Mouse (Mus musculus) left cerebral cortex, postnatal 14 days (tissue): ENCODE measurements around the gene Ccdc78. TPM values are rescaled to one million over a fixed set of nuclear protein-coding genes. Genes with fewer than 3 reads are reported as not detected.

Source experiments
- DNase-seq, 2 experiments: peaks; one replicate each; pipeline ENCODE4 v3.0.0; 2021 to 2022; ENCODE audit warnings: low spot score in 2 of 2, mixed read lengths in 1 of 2
- intact Hi-C: fragments of 180-260 bp; cut with DNase I; formaldehyde crosslinking; loops from one replicate; pipeline ENCODE4 v1.15.1; 2025
- total RNA-seq, 2 experiments: library from RNA; stranded (reverse); gene quantifications; 2 replicates each; pipeline ENCODE4 v1.2.3; 2021

Ccdc78 gene
- total RNA-seq, 2 experiments from 2014 or later, result not detected

GRCm38 (mm10) chr17:25829558-25830017 lies 43.2 kb downstream of the Ccdc78 start:
- no peak for DNase-seq
- intact Hi-C loops, result no loop called here

GRCm38 (mm10) chr17:25830200-25830753 lies 43.9 kb downstream of the Ccdc78 start:
- intact Hi-C loops, result no loop called here

DNA sequence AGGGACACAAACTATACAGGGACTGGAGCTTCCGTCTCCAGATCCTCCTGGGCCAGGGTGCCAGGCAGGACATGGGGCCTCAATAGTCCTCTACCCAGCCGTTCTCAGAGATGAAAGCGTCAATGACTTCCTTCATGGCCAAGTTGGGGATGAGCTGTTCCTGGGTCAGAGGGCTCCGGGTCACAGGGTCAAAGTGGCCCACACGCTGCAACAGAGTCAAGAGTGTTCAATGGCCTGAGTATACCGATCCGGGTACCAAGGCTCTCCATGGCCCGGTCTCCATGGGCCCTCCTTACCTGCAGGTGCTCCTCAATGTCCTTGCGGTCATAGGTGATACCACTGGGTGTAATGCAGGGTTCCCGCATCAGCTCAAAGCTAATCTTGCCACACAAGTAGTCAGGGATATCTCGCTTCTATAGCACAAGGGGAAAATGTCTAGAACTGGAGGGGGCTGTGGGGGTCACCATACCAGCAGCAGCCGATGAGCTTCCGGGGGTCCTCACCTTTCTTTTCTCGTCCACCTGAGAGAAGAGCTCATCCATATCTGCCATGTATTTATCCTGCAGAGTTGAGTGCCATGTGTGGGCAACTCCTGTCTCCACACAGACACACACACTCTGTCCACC lies 44.5 kb downstream of the Ccdc78 start:
- intact Hi-C loops, result no loop called here

More at GRCm38 (mm10) chr17:25830200-25830753, 43.9 kb downstream of the Ccdc78 start:
- DNase-seq, result no peak

DNA sequence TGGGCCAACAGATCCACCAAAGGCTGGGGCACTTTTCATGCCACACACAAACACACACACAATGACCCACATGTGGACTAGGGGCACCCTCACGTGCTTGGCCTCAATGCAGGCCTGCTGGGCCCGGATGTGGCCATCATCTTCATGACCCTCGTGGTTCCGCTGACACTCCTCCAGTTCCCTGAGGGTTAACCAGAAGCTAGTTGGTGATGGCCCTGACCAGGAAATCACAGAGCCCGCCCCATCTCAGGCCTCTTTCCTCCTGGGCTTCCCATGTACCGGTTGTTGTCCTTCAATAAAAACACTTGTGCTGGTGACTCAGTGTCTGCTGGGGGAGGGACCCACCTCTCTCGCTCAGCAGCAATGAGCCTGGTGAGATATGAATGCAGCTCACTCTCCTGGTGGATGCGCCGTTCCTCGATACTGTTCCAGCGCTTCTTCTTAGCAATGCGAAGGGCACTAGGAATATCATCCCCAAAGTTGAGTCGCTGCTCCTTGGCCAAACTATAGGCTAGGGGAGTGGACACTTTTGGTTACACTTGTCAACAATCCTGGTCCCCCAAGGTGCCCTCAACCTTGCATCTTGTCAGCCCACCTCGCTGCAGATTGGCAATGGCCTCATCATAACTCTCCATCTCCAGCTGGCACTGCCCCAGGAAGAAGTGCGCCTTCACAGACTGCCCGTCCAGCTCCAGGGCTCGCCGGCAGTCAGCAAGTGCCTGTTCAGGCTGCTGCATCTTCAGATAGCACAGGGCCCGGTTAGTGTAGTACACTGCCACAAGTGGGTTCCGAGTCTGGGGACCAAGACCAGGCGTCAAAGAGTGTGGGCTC lies 45.3 kb downstream of the Ccdc78 start:
- intact Hi-C loops, result no loop called here
- no peak for DNase-seq

More for the DNA sequence above, 44.5 kb downstream of the Ccdc78 start:
- DNase-seq, result no peak

- intact Hi-C loops, result loop anchor here (1.0 kb wide), 1 partner anchor 43 kb away; the partner anchor contains the start of gene Mettl26
- DNase-seq, result peak; percentile 98 to 99
Observed at GRCm38 (mm10) chr17:25832436-25833290, 46.3 kb downstream of the Ccdc78 start.

DNA sequence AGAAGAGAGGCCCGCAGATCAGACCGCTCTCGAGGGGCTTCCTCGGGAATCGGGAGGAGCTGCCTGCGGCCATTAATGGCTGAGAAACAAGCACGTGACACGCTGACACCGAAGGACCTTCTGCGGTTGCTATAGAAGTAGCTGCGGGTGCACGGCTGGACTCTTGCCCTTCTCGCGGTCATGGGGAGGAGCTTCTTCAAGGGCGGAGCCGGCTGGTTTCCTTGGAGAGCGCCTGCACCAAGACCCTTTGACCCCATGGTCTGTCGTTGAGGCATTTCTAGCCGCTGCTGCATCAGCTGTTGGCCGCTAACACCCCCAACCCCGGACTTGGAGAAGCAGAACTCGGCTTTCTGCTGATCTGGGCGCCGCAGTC lies 46.9 kb downstream of the Ccdc78 start, which contains the start of gene Stub1:
Gene Stub1, minus strand, starts transcription at position 114 of the 373 bp plus-strand sequence.
- intact Hi-C loops, result loop anchor here (1.0 kb wide), 1 partner anchor 42 kb away; the partner anchor contains the start of gene Mettl26
- DNase-seq, result peak; percentile 83 to 90

- DNase-seq, result no peak
- intact Hi-C loops, result loop anchor here (1.0 kb wide), 1 partner anchor 41 kb away; the partner anchor contains the start of gene Mettl26
Observed at GRCm38 (mm10) chr17:25833961-25834594, 47.7 kb downstream of the Ccdc78 start.

- intact Hi-C loops, result no loop called here
- DNase-seq, result no peak
Observed at GRCm38 (mm10) chr17:25834595-25835222, 48.3 kb downstream of the Ccdc78 start.

DNA sequence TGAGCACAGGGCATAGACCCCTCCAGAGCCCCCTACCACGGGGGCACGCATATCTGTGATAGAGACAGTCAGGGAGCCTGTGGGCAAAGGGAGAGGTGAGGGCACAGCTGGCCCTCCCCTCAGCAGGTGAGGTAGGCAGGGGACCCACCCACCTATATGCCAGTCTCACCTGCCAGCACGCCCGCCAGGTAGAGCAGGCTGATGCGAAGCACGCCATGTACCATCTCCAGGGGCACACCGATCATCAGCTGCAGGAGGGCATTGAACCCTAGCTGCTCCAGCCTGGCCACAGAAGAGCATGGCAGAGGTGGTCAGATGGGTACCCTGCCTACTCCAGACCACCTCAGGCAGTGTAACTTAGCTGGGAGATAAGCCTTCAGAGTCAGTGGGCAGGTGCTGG lies 48.9 kb downstream of the Ccdc78 start:
- intact Hi-C loops, result no loop called here
- DNase-seq, result no peak

GRCm38 (mm10) chr17:25835816-25836215 lies 49.4 kb downstream of the Ccdc78 start:
- intact Hi-C loops, result no loop called here
- no peak for DNase-seq

- no peak for DNase-seq
Observed at GRCm38 (mm10) chr17:25836397-25837075, 50.2 kb downstream of the Ccdc78 start.

GRCm38 (mm10) chr17:25837076-25837410 lies 50.7 kb downstream of the Ccdc78 start, which contains the start of gene Rhbdl1:
TSS of gene Rhbdl1 (minus strand) at chr17:25837295.
- intact Hi-C loops, result no loop called here
- DNase-seq, result peak; percentile 90 to 93

More at GRCm38 (mm10) chr17:25836397-25837075, 50.2 kb downstream of the Ccdc78 start:
- intact Hi-C loops, result no loop called here

DNA sequence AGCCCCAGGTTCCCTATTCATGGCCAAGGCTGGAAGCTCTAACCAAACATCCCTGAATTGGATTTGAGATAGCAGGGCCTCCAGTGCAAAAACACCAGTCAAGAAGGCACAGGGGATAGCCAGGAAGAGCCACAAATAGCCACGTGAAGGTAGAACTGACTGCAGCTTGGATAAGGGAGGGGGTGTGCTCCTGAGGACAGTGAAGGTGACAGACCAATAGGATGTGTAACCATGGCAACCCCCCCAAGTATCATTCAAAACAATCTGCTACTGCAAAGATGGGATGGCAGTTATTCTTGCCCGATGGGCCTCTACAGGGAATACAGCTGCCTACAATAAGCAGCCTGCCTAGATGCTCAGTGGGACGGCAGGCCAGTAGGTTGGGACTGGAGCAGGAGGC lies 51.2 kb downstream of the Ccdc78 start:
- peak in 1 of 2 experiments; percentile 67 for DNase-seq
- intact Hi-C loops, result no loop called here

DNA sequence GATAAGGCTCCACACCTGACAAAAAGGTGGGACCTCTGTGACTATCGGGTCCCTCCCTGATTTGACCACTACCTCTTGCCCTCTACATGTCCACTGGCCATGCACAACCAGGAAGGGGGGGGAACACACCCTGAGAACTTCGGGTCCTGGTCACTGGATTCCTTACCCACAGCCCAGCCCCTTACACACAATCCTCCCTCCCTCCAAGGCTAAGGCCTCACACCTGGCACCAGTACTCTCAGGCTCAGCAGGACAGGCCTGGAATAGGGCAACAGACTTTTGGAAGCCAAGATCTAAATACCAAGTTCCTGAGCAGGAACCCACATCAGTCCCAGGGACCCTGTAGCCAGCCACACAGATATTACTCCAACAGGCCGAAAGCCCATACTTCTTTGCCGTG lies 52.5 kb downstream of the Ccdc78 start:
- no peak for DNase-seq
- intact Hi-C loops, result no loop called here

DNA sequence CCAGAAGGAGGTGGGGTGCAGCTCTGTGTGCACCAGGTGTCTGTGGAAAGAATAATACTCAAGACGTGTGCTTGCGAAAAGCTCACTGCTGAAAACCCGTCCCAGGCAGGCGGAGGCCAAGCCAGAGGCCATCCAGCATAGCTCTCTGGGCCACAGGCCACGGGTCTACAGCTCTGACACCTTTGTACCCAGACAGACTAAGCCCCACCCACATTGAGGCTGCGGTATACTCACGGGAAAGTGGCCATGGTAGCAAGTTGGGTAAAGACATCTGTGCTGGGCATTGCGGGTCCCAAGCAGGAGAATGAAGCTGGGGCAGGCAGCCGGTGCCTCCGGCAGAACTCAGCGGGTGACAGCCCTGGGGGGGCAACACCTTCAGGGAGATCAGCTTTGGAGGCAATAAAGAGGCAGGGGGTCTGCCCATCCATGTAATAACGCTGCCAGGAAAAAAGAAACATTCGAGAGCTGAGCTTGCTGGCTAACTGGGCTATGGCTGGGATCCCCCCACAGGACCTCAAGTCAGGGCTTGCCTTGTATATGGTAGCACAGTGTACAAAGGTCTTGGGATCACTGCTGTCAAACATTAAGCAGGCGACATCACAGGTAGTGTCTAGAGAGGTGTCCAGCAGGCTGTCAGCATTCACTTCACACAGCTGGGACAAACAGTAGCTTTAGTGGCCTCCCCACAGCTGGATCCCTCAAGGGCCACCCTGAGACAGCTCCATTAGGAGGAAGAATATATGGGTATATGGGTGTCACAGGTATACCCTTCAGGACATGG lies 53.3 kb downstream of the Ccdc78 start:
- DNase-seq, result no peak
- intact Hi-C loops, result no loop called here
